Mouse (Mus musculus): ENCODE measurements around the gene Slc25a13. TPM values are rescaled to one million over a fixed set of nuclear protein-coding genes. Genes with fewer than 3 reads are reported as not detected.

The Slc25a13 gene
- polyA plus RNA-seq, 1 experiment, result 5.2 TPM

- no peak for TF ChIP-seq GATA1 (IDR thresholded peaks at IDR 0.05; ENCODE audit: low read length)
Observed at GRCm38 (mm10) chr6:6113776-6114175, 103.2 kb downstream of the Slc25a13 start.

DNA sequence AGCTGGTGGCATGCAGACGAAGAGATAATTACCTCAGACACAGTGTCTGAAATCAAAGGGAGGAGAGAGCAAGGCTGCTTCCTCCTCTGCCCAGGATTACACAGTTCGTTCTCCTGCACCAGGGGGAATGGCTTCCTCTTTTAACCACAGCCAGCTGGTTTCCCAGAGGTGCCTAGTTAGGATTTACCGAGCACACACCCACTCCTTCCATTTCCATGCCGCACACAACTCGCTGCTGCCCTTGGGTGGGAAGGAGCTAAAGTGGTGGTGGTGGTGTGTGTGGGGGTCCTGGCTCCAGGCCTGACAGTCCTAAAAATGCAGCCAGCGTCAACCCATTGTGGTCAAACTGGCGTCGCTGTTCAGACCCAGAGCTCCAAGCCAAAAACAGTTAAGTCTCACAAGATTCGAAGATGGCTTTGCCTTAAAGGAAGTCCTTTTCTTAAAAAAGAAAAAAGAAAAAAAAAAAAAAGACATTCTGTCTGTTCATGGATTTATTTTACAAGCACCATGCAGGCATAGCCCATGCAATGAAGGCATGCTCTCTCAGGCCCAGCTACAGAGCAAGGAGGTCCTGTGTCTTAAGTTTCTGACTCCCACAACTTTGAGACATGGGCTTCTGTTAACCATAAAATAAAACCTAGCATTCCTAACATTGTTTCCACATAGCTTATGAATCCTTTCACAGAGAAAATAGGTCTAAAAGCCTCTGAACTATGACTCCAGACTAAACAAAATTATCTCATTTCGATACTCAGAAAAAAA is 104.0 kb downstream of the Slc25a13 start:
- no peak for TF ChIP-seq GATA1 (IDR thresholded peaks at IDR 0.05; ENCODE audit: low read length)

DNA sequence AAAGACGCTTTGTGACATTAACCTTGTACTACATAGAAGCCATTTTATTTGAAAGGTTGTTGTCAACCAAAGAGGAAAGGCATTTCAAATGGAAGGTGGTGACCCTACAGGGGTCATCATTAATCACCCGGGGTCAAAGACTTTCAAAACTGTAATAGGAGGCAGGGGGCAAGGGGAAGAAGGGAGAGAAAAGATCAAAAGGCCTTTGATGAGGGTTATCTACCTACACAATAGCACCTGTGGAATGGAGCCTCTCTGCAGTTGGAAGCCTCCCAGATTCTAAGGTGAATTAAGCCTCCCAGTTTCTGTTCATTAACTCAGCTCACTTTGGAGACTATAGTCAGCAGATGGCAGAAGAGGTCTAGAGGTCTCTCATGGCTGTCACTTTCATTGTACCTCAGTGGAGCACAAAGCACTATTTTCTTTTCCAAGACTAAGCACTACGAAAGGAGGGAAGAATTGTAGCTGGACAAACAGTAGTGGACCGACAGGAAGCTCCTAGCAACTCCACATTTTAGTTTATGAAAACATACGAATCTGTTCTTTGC is 109.5 kb downstream of the Slc25a13 start:
- no peak for TF ChIP-seq GATA1 (IDR thresholded peaks at IDR 0.05; ENCODE audit: low read length)

DNA sequence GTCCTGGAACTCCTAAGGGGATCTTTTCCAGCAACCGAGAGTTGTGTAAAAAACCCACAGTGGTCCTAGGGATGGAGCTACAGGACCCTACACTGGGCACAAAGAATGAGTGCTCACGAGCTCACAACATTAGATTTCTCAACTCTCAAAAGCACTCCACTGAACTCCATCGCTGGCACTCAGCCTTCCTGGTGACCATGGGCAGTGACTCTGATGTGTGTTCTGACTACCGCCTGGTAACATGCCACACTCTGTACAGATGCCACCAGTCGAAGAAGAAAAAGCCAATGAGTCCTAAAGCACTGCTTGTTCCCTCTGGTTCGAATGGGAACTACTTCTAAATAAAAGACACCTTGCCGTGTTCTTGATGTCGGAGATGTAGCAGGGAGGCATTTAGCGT is 111.4 kb downstream of the Slc25a13 start:
- no peak for TF ChIP-seq GATA1 (IDR thresholded peaks at IDR 0.05; ENCODE audit: low read length)

GRCm38 (mm10) chr6:6103469-6103868 is 113.5 kb downstream of the Slc25a13 start:
- no peak for TF ChIP-seq GATA1 (IDR thresholded peaks at IDR 0.05; ENCODE audit: low read length)

GRCm38 (mm10) chr6:6101605-6102004 is 115.4 kb downstream of the Slc25a13 start:
- no peak for TF ChIP-seq GATA1 (IDR thresholded peaks at IDR 0.05; ENCODE audit: low read length)

DNA sequence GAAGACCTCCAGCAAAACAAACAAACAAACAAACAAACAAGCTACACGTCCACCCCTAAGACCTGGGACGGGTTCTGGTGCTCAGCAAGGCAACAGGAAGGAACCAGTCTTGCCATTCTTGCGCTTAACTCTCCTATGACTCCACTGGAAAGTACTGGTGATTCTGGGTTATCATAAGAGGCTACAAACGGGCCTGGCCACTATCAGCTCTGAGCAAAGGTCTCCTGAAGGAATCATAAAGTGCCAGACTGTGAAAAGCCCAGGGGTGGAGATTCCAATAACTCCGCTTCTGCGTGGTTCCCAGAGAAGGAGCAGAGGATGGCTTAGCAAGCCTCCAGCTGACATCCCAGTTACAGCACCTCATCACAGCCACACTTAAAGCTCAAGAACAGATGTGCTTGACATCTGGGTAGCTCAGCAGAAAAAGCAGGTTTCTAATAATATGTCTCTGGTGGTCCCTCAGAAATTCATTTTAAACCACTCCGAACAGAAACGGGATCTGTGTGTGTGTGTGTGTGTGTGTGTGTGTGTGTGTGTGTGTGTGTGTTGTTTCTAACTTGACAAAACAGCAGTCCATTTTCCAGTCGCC is 116.0 kb downstream of the Slc25a13 start:
- TF ChIP-seq GATA1 (IDR thresholded peaks at IDR 0.05; ENCODE audit: low read length), result no peak

- TF ChIP-seq GATA1 (IDR thresholded peaks at IDR 0.05; ENCODE audit: low read length), result no peak
Observed at GRCm38 (mm10) chr6:6093978-6094377, 123.0 kb downstream of the Slc25a13 start.

DNA sequence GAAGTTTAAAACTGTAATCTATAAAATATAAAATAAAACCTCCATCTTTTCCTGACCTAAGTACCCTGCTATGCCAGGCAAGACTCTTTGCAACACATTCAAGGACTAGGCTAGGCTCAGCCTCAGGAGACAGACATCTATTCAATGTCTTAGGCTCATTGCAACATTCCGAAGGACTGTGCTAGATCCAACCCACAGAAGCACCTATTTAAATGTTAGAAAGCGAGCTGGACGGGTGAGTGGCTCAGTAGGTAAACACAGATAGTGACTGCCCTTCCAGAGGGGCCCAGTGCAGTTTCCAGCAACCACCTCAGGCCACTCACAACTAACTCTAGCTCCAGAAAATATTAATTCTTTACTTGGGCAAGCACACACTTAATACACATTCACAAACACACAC is 123.5 kb downstream of the Slc25a13 start:
- no peak for TF ChIP-seq GATA1 (IDR thresholded peaks at IDR 0.05; ENCODE audit: low read length)

GRCm38 (mm10) chr6:6092497-6092896 is 124.5 kb downstream of the Slc25a13 start:
- no peak for TF ChIP-seq GATA1 (IDR thresholded peaks at IDR 0.05; ENCODE audit: low read length)

DNA sequence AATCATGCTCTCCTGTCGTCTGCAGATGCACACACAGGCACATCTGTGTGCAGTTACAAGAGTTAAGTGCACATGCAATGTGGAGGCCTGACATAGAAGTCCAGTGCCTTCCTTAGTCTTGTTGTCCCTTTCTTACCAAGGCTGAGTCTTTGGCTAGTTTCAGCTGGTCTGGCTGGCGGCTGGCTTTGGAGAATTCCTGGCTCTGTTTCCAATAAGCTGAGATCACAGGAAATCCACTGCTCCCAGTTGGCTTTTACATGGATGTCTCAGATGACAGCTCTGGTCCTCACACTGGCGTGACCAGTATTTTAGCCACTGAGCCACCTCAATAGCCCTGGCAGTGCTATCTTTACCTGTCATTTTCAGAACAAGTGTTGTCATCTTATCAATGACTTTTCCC is 126.0 kb downstream of the Slc25a13 start:
- no peak for TF ChIP-seq GATA1 (IDR thresholded peaks at IDR 0.05; ENCODE audit: low read length)

DNA sequence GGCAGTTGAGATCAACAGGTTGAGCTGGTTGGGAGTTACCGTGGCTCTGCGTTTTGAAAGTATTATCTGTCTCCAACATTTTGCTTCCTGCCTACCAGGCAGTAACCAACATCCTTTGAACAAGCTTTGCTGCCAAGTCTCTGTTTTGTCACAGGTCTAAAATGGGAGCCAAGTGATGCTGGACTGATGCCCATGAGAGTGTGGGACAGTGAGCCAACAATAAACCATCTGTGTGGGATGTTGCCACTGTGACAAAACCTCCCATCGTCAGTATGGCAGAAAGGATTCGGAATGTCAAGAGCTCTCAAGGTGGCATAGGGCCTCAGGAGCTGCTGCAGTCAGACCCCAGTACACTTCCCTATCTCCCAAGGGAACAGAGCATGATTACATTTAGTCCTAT is 128.8 kb downstream of the Slc25a13 start:
- no peak for TF ChIP-seq GATA1 (IDR thresholded peaks at IDR 0.05; ENCODE audit: low read length)

DNA sequence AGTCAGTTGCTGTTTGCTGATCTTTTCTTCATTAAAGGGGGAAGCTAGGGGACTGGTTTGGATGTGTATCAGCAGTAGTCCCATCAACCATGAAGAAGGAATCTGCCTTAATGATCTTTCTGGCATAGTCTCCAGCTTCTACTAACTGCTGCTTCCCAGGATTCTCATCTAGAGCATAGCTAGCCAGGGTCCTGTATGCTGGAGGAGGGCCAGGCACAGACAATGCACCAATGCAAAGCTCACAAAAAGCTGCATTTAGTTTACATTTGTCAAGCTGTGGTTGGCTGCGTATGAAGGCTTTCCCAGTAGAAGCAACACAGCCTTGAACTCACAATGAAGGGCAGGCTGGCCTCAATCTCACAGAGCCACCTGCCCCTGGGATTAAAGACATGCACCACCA is 136.5 kb downstream of the Slc25a13 start:
- no peak for TF ChIP-seq GATA1 (IDR thresholded peaks at IDR 0.05; ENCODE audit: low read length)

DNA sequence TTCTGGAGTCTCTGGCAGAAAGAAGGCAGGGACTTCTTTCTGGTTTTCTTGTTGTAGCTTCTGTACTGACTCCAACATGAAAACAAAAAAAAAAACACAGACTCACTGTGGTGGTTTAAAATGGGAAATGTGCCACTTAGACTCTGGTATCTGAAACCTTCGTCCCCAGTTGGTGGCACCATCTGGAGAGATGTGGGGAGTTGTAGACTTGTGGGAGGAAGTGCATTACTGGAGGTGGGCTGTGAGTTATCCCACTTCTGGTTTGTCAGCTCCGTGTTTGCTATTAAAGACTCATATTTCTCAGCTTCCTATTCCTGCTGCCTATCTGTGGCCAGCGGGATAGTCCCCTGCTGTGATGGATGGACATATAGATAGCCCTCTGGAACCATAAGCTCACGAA is 139.7 kb downstream of the Slc25a13 start:
- TF ChIP-seq GATA1 (IDR thresholded peaks at IDR 0.05; ENCODE audit: low read length), result no peak

DNA sequence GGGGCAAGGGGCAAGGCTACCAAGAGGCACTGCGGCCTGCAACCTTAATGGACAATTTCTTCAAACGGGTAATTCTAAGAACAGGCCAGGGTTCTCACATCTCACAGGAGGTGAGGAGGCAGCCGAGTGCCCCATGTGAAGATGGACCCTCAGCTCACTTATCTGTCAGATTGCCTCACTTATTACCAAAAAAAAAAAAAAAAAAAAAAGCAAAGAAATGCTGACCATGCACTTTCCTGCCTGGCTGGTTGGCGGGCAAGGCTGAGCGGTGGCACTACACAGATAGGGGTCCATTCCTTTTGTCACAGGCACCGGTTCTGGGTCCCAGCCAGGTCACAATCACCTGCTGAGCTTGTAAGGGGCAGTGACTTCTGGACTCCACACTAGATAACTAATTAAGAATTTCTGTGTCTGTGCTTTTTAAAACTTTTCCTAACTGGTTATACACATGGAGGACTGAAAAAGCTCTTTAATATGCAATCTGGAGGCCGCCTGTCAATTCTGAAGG is 141.0 kb downstream of the Slc25a13 start:
- no peak for TF ChIP-seq GATA1 (IDR thresholded peaks at IDR 0.05; ENCODE audit: low read length)

DNA sequence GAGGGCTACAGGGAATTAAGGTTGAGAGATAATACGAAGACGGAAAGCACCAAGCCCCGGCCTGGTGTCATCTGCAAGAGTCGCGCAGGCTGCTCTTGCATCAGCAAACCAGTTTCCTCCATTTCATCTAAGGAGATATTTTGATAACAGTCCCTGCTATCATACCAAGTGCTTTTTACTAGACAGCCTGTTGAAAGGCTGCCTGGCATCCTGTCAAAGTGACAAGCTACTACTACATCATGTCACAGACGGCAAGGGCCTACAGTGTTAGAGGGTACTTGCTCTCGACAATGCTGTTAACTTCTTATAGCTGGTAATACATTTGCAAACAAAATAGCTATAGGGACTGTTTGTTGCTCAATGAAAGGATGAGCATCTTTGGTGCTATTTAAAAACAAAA is 145.9 kb downstream of the Slc25a13 start:
- no peak for TF ChIP-seq GATA1 (IDR thresholded peaks at IDR 0.05; ENCODE audit: low read length)

GRCm38 (mm10) chr6:6070015-6070414 is 147.0 kb downstream of the Slc25a13 start:
- no peak for TF ChIP-seq GATA1 (IDR thresholded peaks at IDR 0.05; ENCODE audit: low read length)

Measured in G1E-ER4 (cell line).